Mouse (Mus musculus) liver (tissue): ENCODE data around the gene Ncapg2.
A peak's percentile ranks its signal among the peaks of the same experiment; 100 is the strongest.

ENCODE experiments used
- DNase-seq: peaks from one replicate; pipeline ENCODE4 v3.0.0-alpha.2; 2020; ENCODE audit warnings: mixed read lengths

Gene Ncapg2

GRCm38 (mm10) chr12:116405045-116405835 lies at the start of gene Ncapg2:
Gene Ncapg2, plus strand, starts transcription at chr12:116405402.
- peak; percentile 100 for DNase-seq

GRCm38 (mm10) chr12:116362091-116362490 lies 43.1 kb upstream of the Ncapg2 start:
- DNase-seq, result no peak

GRCm38 (mm10) chr12:116366900-116367299 lies 38.3 kb upstream of the Ncapg2 start:
- DNase-seq, result no peak

- DNase-seq, result no peak
Measured at GRCm38 (mm10) chr12:116367346-116367745, 37.9 kb upstream of the Ncapg2 start.

- no peak for DNase-seq
Measured at GRCm38 (mm10) chr12:116368857-116369256, 36.3 kb upstream of the Ncapg2 start.

GRCm38 (mm10) chr12:116383101-116383500 lies 22.1 kb upstream of the Ncapg2 start:
- DNase-seq, result no peak

- DNase-seq, result no peak
Measured at GRCm38 (mm10) chr12:116383995-116384394, 21.2 kb upstream of the Ncapg2 start.

- no peak for DNase-seq
Measured at GRCm38 (mm10) chr12:116386802-116387201, 18.4 kb upstream of the Ncapg2 start.

GRCm38 (mm10) chr12:116389868-116390267 lies 15.3 kb upstream of the Ncapg2 start:
- no peak for DNase-seq

GRCm38 (mm10) chr12:116394327-116394726 lies 10.9 kb upstream of the Ncapg2 start:
- no peak for DNase-seq

GRCm38 (mm10) chr12:116395312-116395711 lies 9.9 kb upstream of the Ncapg2 start:
- DNase-seq, result no peak

- DNase-seq, result no peak
Measured at GRCm38 (mm10) chr12:116396072-116396695, 9.0 kb upstream of the Ncapg2 start.

- DNase-seq, result peak; percentile 34
Measured at GRCm38 (mm10) chr12:116404012-116404679, 1.1 kb upstream of the Ncapg2 start.

GRCm38 (mm10) chr12:116405836-116406155 lies 594 bp downstream of the Ncapg2 start:
- DNase-seq, result peak; percentile 56

GRCm38 (mm10) chr12:116407883-116408282 lies 2.7 kb downstream of the Ncapg2 start:
- peak; percentile 33 for DNase-seq

GRCm38 (mm10) chr12:116414941-116415340 lies 9.7 kb downstream of the Ncapg2 start:
- no peak for DNase-seq

- DNase-seq, result no peak
Measured at GRCm38 (mm10) chr12:116416514-116416913, 11.3 kb downstream of the Ncapg2 start.

GRCm38 (mm10) chr12:116421656-116422055 lies 16.5 kb downstream of the Ncapg2 start:
- DNase-seq, result no peak

GRCm38 (mm10) chr12:116425392-116425791 lies 20.2 kb downstream of the Ncapg2 start:
- DNase-seq, result no peak

- no peak for DNase-seq
Measured at GRCm38 (mm10) chr12:116433742-116434141, 28.5 kb downstream of the Ncapg2 start.

GRCm38 (mm10) chr12:116435232-116435631 lies 30.0 kb downstream of the Ncapg2 start:
- DNase-seq, result no peak

GRCm38 (mm10) chr12:116436125-116436524 lies 30.9 kb downstream of the Ncapg2 start:
- no peak for DNase-seq

GRCm38 (mm10) chr12:116438591-116438990 lies 33.4 kb downstream of the Ncapg2 start:
- DNase-seq, result no peak

- peak; percentile 8 for DNase-seq
Measured at GRCm38 (mm10) chr12:116442184-116442583, 37.0 kb downstream of the Ncapg2 start.
